ENCODE assay signal across 10 mouse cellular contexts in the genomic region with DNA sequence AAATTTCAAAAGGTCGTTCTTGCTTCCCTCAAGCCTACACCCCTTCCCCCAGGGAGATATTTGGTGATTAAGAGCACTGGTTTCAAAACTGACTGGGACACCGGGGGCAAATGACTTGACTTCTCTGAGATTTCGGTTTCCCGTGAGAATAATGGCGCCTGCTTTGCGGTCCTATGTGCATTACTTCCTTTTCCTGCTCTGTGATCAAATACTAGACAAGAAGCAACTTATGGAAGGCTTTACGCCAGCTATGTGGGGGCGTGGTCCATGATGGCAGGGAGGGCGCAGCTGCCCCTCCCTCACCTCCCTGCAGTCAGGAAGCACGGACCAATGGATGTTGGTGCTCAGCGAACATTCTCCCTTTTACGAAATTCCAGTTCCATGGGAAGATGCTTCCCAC. TPM values are rescaled to one million over a fixed set of nuclear protein-coding genes. Genes with fewer than 3 reads are reported as not detected.
A peak's percentile ranks its signal among the peaks of the same experiment; 100 is the strongest.
DNase-seq lines count a peak whose midpoint lies in the region; ATAC-seq lines count a peak whose summit lies in the region.
"Had no signal": no experiment of that assay in that cellular context is flagged by ENCODE, and none has a peak within 500 bp of the region (broad histone marks: within the 10 kb centered on the region; RNA-seq: fewer than 3 reads in every experiment).

No protein-coding gene starts in this region.

- no peak for ATAC-seq in neural tube, embryonic 11.5 days (ENCODE audit: insufficient read depth, low FRiP score, low TSS enrichment)
- ATAC-seq in limb, embryonic 15.5 days (ENCODE audit: insufficient number of reproducible peaks, low FRiP score, low TSS enrichment, low read depth), result no peak
- no peak for ATAC-seq in midbrain, embryonic 16.5 days

- no peaks in the 10 kb centered on the region for H3K27me3 ChIP-seq in neural tube, embryonic 11.5 days (ENCODE audit: control insufficient read depth, insufficient read depth, low read length)
- H3K27me3 ChIP-seq in limb, embryonic 15.5 days, result no peaks in the 10 kb centered on the region
- H3K27me3 ChIP-seq in midbrain, embryonic 16.5 days (ENCODE audit: control insufficient read depth, insufficient read depth, low read depth, low read length), result no peaks in the 10 kb centered on the region

- 65% methylated on average over 12 of the region's 12 CpGs for WGBS in neural tube, embryonic 11.5 days
- WGBS in limb, embryonic 15.5 days, result 70% methylated on average over 12 of the region's 12 CpGs
- WGBS in midbrain, embryonic 16.5 days, result 78% methylated on average over 12 of the region's 12 CpGs

- peak overlapping the region; percentile 22 for H3K4me2 ChIP-seq in neural tube, embryonic 11.5 days (ENCODE audit: low read depth)
- peak overlapping the region; percentile 23 for H3K4me2 ChIP-seq in limb, embryonic 15.5 days
- H3K4me2 ChIP-seq in midbrain, embryonic 16.5 days (ENCODE audit: low read length), result no peak overlapping the region

- DNase-seq in adrenal gland, postnatal 10 days, result peak; percentile 5
- no peak for DNase-seq in adrenal gland, postnatal 25 days
- DNase-seq in neural tube, embryonic 11.5 days (ENCODE audit: low spot score), result no peak
- no peak for DNase-seq in neural tube, embryonic 10.5 days (ENCODE audit: extremely low spot score, low spot score)
- peak; percentile 23 for DNase-seq in testis, postnatal 10 days (ENCODE audit: low spot score)
- no peak for DNase-seq in cerebellum, postnatal 14 days
- DNase-seq: lung, adult 2 months; right cerebral cortex, adult 18-20 months had no signal

- no peaks in the 10 kb centered on the region for H3K36me3 ChIP-seq in neural tube, embryonic 11.5 days (ENCODE audit: control insufficient read depth, insufficient read depth, low read length)
- H3K36me3 ChIP-seq in limb, embryonic 15.5 days, result no peaks in the 10 kb centered on the region
- H3K36me3 ChIP-seq in midbrain, embryonic 16.5 days (ENCODE audit: control insufficient read depth, insufficient read depth, low read length), result no peaks in the 10 kb centered on the region

- H3K9ac ChIP-seq in neural tube, embryonic 11.5 days (ENCODE audit: low read length), result no peak overlapping the region
- H3K9ac ChIP-seq in limb, embryonic 15.5 days, result no peak overlapping the region
- H3K9ac ChIP-seq in midbrain, embryonic 16.5 days (ENCODE audit: low read depth, low read length), result no peak overlapping the region

- peaks cover 5% of the 10 kb centered on the region; the same call in 1 of the 2 replicates for H3K4me1 ChIP-seq in neural tube, embryonic 11.5 days (ENCODE audit: control insufficient read depth, insufficient read depth, low read length)
- 0 out of 2 replicates have a peak, but pooled peaks cover 8% of the 10 kb centered on the region for H3K4me1 ChIP-seq in limb, embryonic 15.5 days
- no peaks in the 10 kb centered on the region for H3K4me1 ChIP-seq in midbrain, embryonic 16.5 days (ENCODE audit: control insufficient read depth, insufficient read depth, low read length)

- no peaks in the 10 kb centered on the region for H3K9me3 ChIP-seq in neural tube, embryonic 11.5 days (ENCODE audit: control insufficient read depth, low read length)
- no peaks in the 10 kb centered on the region for H3K9me3 ChIP-seq in limb, embryonic 15.5 days
- H3K9me3 ChIP-seq in midbrain, embryonic 16.5 days (replicated peaks; ENCODE audit: control insufficient read depth, low read length, poor library complexity, severe bottlenecking), result no peaks in the 10 kb centered on the region

- H3K4me3 ChIP-seq in neural tube, embryonic 11.5 days (ENCODE audit: low read depth, low read length), result no peak overlapping the region
- H3K4me3 ChIP-seq in limb, embryonic 15.5 days, result 0 out of 2 replicates have a peak overlapping the region, but pooled peaks have one; percentile 5
- H3K4me3 ChIP-seq in midbrain, embryonic 16.5 days (ENCODE audit: low read depth, low read length), result no peak overlapping the region

- H3K27ac ChIP-seq in neural tube, embryonic 11.5 days (ENCODE audit: low read depth, low read length), result no peak overlapping the region
- no peak overlapping the region for H3K27ac ChIP-seq in limb, embryonic 15.5 days
- no peak overlapping the region for H3K27ac ChIP-seq in midbrain, embryonic 16.5 days (ENCODE audit: low read length)

RNA-seq across cellular contexts. Expression of a gene that starts 28.5 kb away (rescaled TPM):
- 1,000 to 10,000 TPM; 1,821 to 1,838 TPM for total RNA-seq in adrenal gland, postnatal 10 days (2021)
- 1,073 and 1,362 TPM in 2 replicates for total RNA-seq in adrenal gland, postnatal 25 days (2021)
- 1,261 and 1,342 TPM in 2 replicates for polyA plus RNA-seq in neural tube, embryonic 11.5 days (2014; fragmentation: Nextera tagmentation; extraction: Ambion mirVana)
- 1,239 and 1,758 TPM in 2 replicates for polyA plus RNA-seq in limb, embryonic 15.5 days (2015; fragmentation: Nextera tagmentation; extraction: Ambion mirVana)
- 919 and 945 TPM in 2 replicates for polyA plus RNA-seq in midbrain, embryonic 16.5 days (2015; fragmentation: Nextera tagmentation; extraction: Ambion mirVana)

RNA-seq across cellular contexts. Expression of a gene that starts 38.1 kb away (rescaled TPM):
- total RNA-seq in adrenal gland, postnatal 10 days (2021), result 1 to 10 TPM; 1.9 TPM
- 0.85 TPM in 1 of 2 replicates, not detected in the other for total RNA-seq in adrenal gland, postnatal 25 days (2021)
- polyA plus RNA-seq in neural tube, embryonic 11.5 days (2014; fragmentation: Nextera tagmentation; extraction: Ambion mirVana), result 23.6 and 25.8 TPM in 2 replicates
- 19.5 and 21.3 TPM in 2 replicates for polyA plus RNA-seq in limb, embryonic 15.5 days (2015; fragmentation: Nextera tagmentation; extraction: Ambion mirVana)
- polyA plus RNA-seq in midbrain, embryonic 16.5 days (2015; fragmentation: Nextera tagmentation; extraction: Ambion mirVana), result 2.9 and 3.1 TPM in 2 replicates

RNA-seq across cellular contexts. Expression of a gene that starts 53.4 kb away (rescaled TPM):
- 100 to 1,000 TPM; 453 to 493 TPM for total RNA-seq in adrenal gland, postnatal 10 days (2021)
- 574 and 660 TPM in 2 replicates for total RNA-seq in adrenal gland, postnatal 25 days (2021)
- 442 and 491 TPM in 2 replicates for polyA plus RNA-seq in neural tube, embryonic 11.5 days (2014; fragmentation: Nextera tagmentation; extraction: Ambion mirVana)
- polyA plus RNA-seq in limb, embryonic 15.5 days (2015; fragmentation: Nextera tagmentation; extraction: Ambion mirVana), result 551 and 592 TPM in 2 replicates
- 286 and 296 TPM in 2 replicates for polyA plus RNA-seq in midbrain, embryonic 16.5 days (2015; fragmentation: Nextera tagmentation; extraction: Ambion mirVana)

RNA-seq across cellular contexts. Expression of a gene that starts 53.5 kb away (rescaled TPM):
- total RNA-seq in adrenal gland, postnatal 10 days (2021), result 10 to 100 TPM; 41.5 to 49.4 TPM
- 48.4 and 54.3 TPM in 2 replicates for total RNA-seq in adrenal gland, postnatal 25 days (2021)
- 37.0 and 37.5 TPM in 2 replicates for polyA plus RNA-seq in neural tube, embryonic 11.5 days (2014; fragmentation: Nextera tagmentation; extraction: Ambion mirVana)
- polyA plus RNA-seq in limb, embryonic 15.5 days (2015; fragmentation: Nextera tagmentation; extraction: Ambion mirVana), result 63.4 and 65.2 TPM in 2 replicates
- 30.6 and 34.7 TPM in 2 replicates for polyA plus RNA-seq in midbrain, embryonic 16.5 days (2015; fragmentation: Nextera tagmentation; extraction: Ambion mirVana)

Comparison
In these comparisons a context has a peak if more than half of its experiments do, and no peak if none do; other contexts are left out.
1. DNase-seq: peak in adrenal gland, postnatal 10 days (single experiment) and testis, postnatal 10 days (single experiment); none in adrenal gland, postnatal 25 days (single experiment), neural tube, embryonic 11.5 days (single experiment), neural tube, embryonic 10.5 days (single experiment) and cerebellum, postnatal 14 days (0 of 2).